Mouse (Mus musculus) lung, adult 10 weeks (tissue): ENCODE data around the gene Notch2. TPM values are rescaled to one million over a fixed set of nuclear protein-coding genes. Genes with fewer than 3 reads are reported as not detected.

Experiments used
- polyA plus RNA-seq: library from polyadenylated mRNA; stranded (reverse); fragments of 350-450 nt; fragmentation: Illumina TruSeq; extraction: RNeasy Lipid Tissue Mini Kit (QIAGEN cat#74804); gene quantifications from one replicate; pipeline ENCODE4 v1.2.3, GENCODE M21; 2014; ENCODE audit warnings: low read depth, low replicate concordance; ENCODE audit not compliant: insufficient read depth

Notch2 gene
- 9.4 TPM for polyA plus RNA-seq

GRCm38 (mm10) chr3:98013401-98014281 is at the start of gene Notch2:
Gene Notch2, plus strand, starts transcription at chr3:98013527.

GRCm38 (mm10) chr3:98160330-98160729 is 147.0 kb downstream of the Notch2 start, which contains the start of gene Adam30:
Gene Adam30, plus strand, starts transcription at chr3:98160630.

Other genes with a start within 250 kb of the Notch2 start
- 21.5 TPM for gene Pde4dip, start 124.8 kb upstream of the Notch2 start, polyA plus RNA-seq
- 57.0 TPM for gene Sec22b, start 112.3 kb upstream of the Notch2 start, polyA plus RNA-seq
- gene Adam30, start 147.1 kb downstream of the Notch2 start, polyA plus RNA-seq, result not detected
- not detected for gene Reg4, start 208.6 kb downstream of the Notch2 start, polyA plus RNA-seq